Mouse (Mus musculus) c-Kit-positive CD71-positive TER-119-positive erythroid progenitor cells, embryonic 14.5 days (primary cell): Measurements from ENCODE around the gene Sycp1.

Experiments used
- DNase-seq: peaks from one replicate; pipeline ENCODE4 v3.0.0-alpha.2; 2013; ENCODE audit warnings: low spot score

The Sycp1 gene

GRCm38 (mm10) chr3:102935451-102936354 is at the start of gene Sycp1:
Gene Sycp1 (minus strand): TSS chr3:102936100.
- no peak for DNase-seq

GRCm38 (mm10) chr3:102980349-102980736 is 44.4 kb upstream of the Sycp1 start:
- no peak for DNase-seq

GRCm38 (mm10) chr3:102979550-102980348 is 43.8 kb upstream of the Sycp1 start:
- DNase-seq: no peak

GRCm38 (mm10) chr3:102976906-102977305 is 41.0 kb upstream of the Sycp1 start:
- DNase-seq: no peak

- DNase-seq: no peak
These were observed 34.6 kb upstream of the Sycp1 start for GRCm38 (mm10) chr3:102970508-102970907.

- DNase-seq: no peak
These were observed 34.2 kb upstream of the Sycp1 start for GRCm38 (mm10) chr3:102970067-102970466.

- no peak for DNase-seq
These were observed 28.1 kb upstream of the Sycp1 start, which contains the start of gene Nr1h5 for GRCm38 (mm10) chr3:102964033-102964432. Gene Nr1h5 (minus strand): TSS chr3:102964133.

- DNase-seq: no peak
These were observed 19.7 kb upstream of the Sycp1 start for GRCm38 (mm10) chr3:102955596-102955995.

- no peak for DNase-seq
These were observed 19.2 kb upstream of the Sycp1 start for GRCm38 (mm10) chr3:102955143-102955542.

- no peak for DNase-seq
These were observed 18.6 kb upstream of the Sycp1 start for GRCm38 (mm10) chr3:102954476-102954875.

- DNase-seq: no peak
These were observed 11.0 kb upstream of the Sycp1 start for GRCm38 (mm10) chr3:102946861-102947260.

- DNase-seq: no peak
These were observed 10.4 kb upstream of the Sycp1 start for GRCm38 (mm10) chr3:102946312-102946711.

- DNase-seq: no peak
These were observed 2.2 kb upstream of the Sycp1 start for GRCm38 (mm10) chr3:102938100-102938499.

GRCm38 (mm10) chr3:102899136-102899535 is 36.8 kb downstream of the Sycp1 start:
- no peak for DNase-seq

- DNase-seq: no peak
These were observed 55.4 kb downstream of the Sycp1 start for GRCm38 (mm10) chr3:102880529-102880928.

- no peak for DNase-seq
These were observed 87.2 kb downstream of the Sycp1 start for GRCm38 (mm10) chr3:102848661-102849060.

GRCm38 (mm10) chr3:102842386-102842785 is 93.5 kb downstream of the Sycp1 start:
- no peak for DNase-seq

- peak; percentile 44 for DNase-seq
These were observed 132.0 kb downstream of the Sycp1 start for GRCm38 (mm10) chr3:102803937-102804336.

- DNase-seq: no peak
These were observed 148.5 kb downstream of the Sycp1 start for GRCm38 (mm10) chr3:102787369-102787768.

- DNase-seq: no peak
These were observed 153.3 kb downstream of the Sycp1 start, which contains the start of gene Tshb for GRCm38 (mm10) chr3:102782618-102783017. Gene Tshb (minus strand): TSS chr3:102782718.

- DNase-seq: no peak
These were observed 162.9 kb downstream of the Sycp1 start for GRCm38 (mm10) chr3:102773018-102773417.
